Mouse (Mus musculus) urinary bladder, postnatal 25 days (tissue): ENCODE measurements at regions not wholly inside any gene's neighbourhood (a gene's known extent, or its start where the extent isn't known, plus 50 kb on each side); places are given as distances from the start of the nearest gene placed in this dataset.

ENCODE experiments used
- DNase-seq: peaks from one replicate; pipeline ENCODE4 v3.0.0; 2022; ENCODE audit warnings: low spot score

- DNase-seq: no peak
These were observed 65.1 kb upstream of the Tnrc6c start for GRCm38 (mm10) chr11:117589006-117589405.

GRCm38 (mm10) chr11:117589422-117589821 lies 64.7 kb upstream of the Tnrc6c start:
- DNase-seq: no peak

- no peak for DNase-seq
These were observed 61.5 kb upstream of the Tnrc6c start for GRCm38 (mm10) chr11:117592570-117592969.

- DNase-seq: no peak
These were observed 57.9 kb upstream of the Tnrc6c start for GRCm38 (mm10) chr11:117596201-117596600.

GRCm38 (mm10) chr11:117597754-117598153 lies 56.3 kb upstream of the Tnrc6c start:
- no peak for DNase-seq

- DNase-seq: no peak
These were observed 55.9 kb upstream of the Tnrc6c start for GRCm38 (mm10) chr11:117598170-117598583.

- DNase-seq: no peak
These were observed 55.5 kb upstream of the Tnrc6c start for GRCm38 (mm10) chr11:117598610-117599009.

- no peak for DNase-seq
These were observed 54.9 kb upstream of the Tnrc6c start for GRCm38 (mm10) chr11:117599049-117599787.

- no peak for DNase-seq
These were observed 54.3 kb upstream of the Tnrc6c start for GRCm38 (mm10) chr11:117599788-117600263.

GRCm38 (mm10) chr11:117601147-117601546 lies 52.9 kb upstream of the Tnrc6c start:
- DNase-seq: no peak

GRCm38 (mm10) chr11:117604019-117604418 lies 50.1 kb upstream of the Tnrc6c start:
- DNase-seq: no peak
